ENCODE assay signal across 8 mouse cellular contexts in the genomic region with DNA sequence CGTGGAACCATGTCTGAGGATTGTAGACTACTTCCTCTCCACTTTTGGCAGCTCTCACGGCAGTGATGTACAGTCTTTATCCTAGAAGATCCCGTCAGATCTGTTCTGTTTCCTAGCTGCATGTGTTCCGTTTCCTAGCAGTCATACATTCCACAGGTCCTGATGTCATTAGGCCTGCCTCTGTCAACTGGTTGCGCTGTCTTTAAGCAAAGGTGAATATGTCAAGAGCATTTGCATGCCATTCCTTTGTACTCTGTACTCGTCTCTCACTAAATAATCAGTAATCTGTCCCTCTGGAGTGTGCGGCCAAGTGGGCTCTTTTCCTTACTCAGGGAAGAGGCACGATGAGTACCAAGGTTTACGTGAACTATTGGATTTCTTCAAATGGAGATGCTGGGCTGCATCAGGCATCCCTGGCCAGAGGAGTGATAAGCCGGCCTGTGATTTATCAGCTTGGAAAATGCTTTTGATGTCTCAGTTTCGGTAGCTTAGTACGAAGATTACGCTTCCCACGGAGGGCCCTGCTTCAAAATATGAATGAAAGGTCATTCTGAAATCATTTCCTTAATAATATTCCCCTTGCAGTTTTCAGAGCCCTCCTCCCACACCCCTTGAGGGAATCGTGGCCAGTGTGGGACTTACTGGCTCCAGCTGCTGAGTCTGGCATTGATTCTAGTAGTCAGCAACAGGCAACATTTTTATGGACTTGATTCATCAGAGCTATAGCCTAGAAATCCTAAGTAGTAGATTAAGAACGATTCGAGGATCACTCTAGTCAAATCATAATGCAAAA. TPM values are rescaled to one million over a fixed set of nuclear protein-coding genes. Genes with fewer than 3 reads are reported as not detected.
A peak's percentile ranks its signal among the peaks of the same experiment; 100 is the strongest.
DNase-seq lines count a peak whose midpoint lies in the region; ATAC-seq lines count a peak whose summit lies in the region.

No protein-coding gene starts in this region.

- H3K9me3 ChIP-seq in embryonic facial prominence, embryonic 15.5 days (replicated peaks), result no peaks in the 10 kb centered on the region
- no peaks in the 10 kb centered on the region for H3K9me3 ChIP-seq in hindbrain, embryonic 11.5 days (ENCODE audit: control insufficient read depth, low read length)

- no peak overlapping the region for H3K9ac ChIP-seq in embryonic facial prominence, embryonic 15.5 days
- no peak overlapping the region for H3K9ac ChIP-seq in hindbrain, embryonic 11.5 days (ENCODE audit: low read depth, low read length)

- no peaks in the 10 kb centered on the region for H3K27me3 ChIP-seq in embryonic facial prominence, embryonic 15.5 days
- H3K27me3 ChIP-seq in hindbrain, embryonic 11.5 days (ENCODE audit: control insufficient read depth, insufficient read depth, low read length), result no peaks in the 10 kb centered on the region

- WGBS in embryonic facial prominence, embryonic 15.5 days, result 45% methylated on average over 17 of the region's 17 CpGs
- WGBS in hindbrain, embryonic 11.5 days, result 35% methylated on average over 17 of the region's 17 CpGs

- ATAC-seq in embryonic facial prominence, embryonic 15.5 days (ENCODE audit: insufficient number of reproducible peaks, low FRiP score, low TSS enrichment, low read depth), result no peak
- no peak for ATAC-seq in hindbrain, embryonic 11.5 days (ENCODE audit: low FRiP score)
- no peak for ATAC-seq in inflammation-experienced regulatory T-cells, adult 6 months

- H3K4me3 ChIP-seq in embryonic facial prominence, embryonic 15.5 days (replicated peaks), result peak overlapping the region; percentile 11
- H3K4me3 ChIP-seq in hindbrain, embryonic 11.5 days (ENCODE audit: low read depth, low read length), result 0 out of 2 replicates have a peak overlapping the region, but pooled peaks have one; percentile 1

- H3K36me3 ChIP-seq in embryonic facial prominence, embryonic 15.5 days, result no peaks in the 10 kb centered on the region
- H3K36me3 ChIP-seq in hindbrain, embryonic 11.5 days (ENCODE audit: control insufficient read depth, insufficient read depth, low read length), result no peaks in the 10 kb centered on the region

- H3K27ac ChIP-seq in embryonic facial prominence, embryonic 15.5 days (replicated peaks), result no peak overlapping the region
- H3K27ac ChIP-seq in hindbrain, embryonic 11.5 days (ENCODE audit: low read depth, low read length), result no peak overlapping the region

- peak overlapping the region; percentile 21; the same call in 1 of the 2 replicates for H3K4me2 ChIP-seq in embryonic facial prominence, embryonic 15.5 days (replicated peaks)
- peak overlapping the region; percentile 33 for H3K4me2 ChIP-seq in hindbrain, embryonic 11.5 days (replicated peaks; ENCODE audit: low read depth, low read length)

- peaks cover 26% of the 10 kb centered on the region; the same call in 1 of the 2 replicates for H3K4me1 ChIP-seq in embryonic facial prominence, embryonic 15.5 days
- peaks cover 4% of the 10 kb centered on the region; the same call in 1 of the 2 replicates for H3K4me1 ChIP-seq in hindbrain, embryonic 11.5 days (replicated peaks; ENCODE audit: control insufficient read depth, insufficient read depth, low read length)

- peak; percentile 17 to 22 for DNase-seq in cerebellum, postnatal 10 days
- DNase-seq in cerebellum, adult 8-10 months, result no peak
- DNase-seq in hindbrain, embryonic 11.5 days (ENCODE audit: low spot score), result peak; percentile 35
- DNase-seq in lung, postnatal 4 days, result peak; percentile 29 to 63
- DNase-seq in spleen, adult 12 weeks (ENCODE audit: low spot score), result no peak
- DNase-seq in gastrocnemius, postnatal 25 days, result no peak

RNA-seq across cellular contexts. Expression of gene Adgrl3, which starts 4.2 kb away (rescaled TPM):
- polyA plus RNA-seq in embryonic facial prominence, embryonic 15.5 days (2015; fragmentation: Nextera tagmentation; extraction: Ambion mirVana), result 26.4 TPM in 2 replicates
- 30.9 and 40.2 TPM in 2 replicates for polyA plus RNA-seq in hindbrain, embryonic 11.5 days (2014; fragmentation: Nextera tagmentation; extraction: Ambion mirVana)
- polyA plus RNA-seq in inflammation-experienced regulatory T-cells, adult 6 months (2017; shearing (Covaris generic)), result under 1 TPM in 1 of 3 experiments, not detected in 2; 0.96 TPM
- total RNA-seq in gastrocnemius, postnatal 25 days (2021), result 1 to 10 TPM in 1 of 2 experiments, under 1 TPM in 1; 0.97 to 1.0 TPM

Comparison
In these comparisons a context has a peak if more than half of its experiments do, and no peak if none do; other contexts are left out.
1. DNase-seq: peak in cerebellum, postnatal 10 days (2 of 2), hindbrain, embryonic 11.5 days (single experiment) and lung, postnatal 4 days (2 of 2); none in cerebellum, adult 8-10 months (single experiment), spleen, adult 12 weeks (single experiment) and gastrocnemius, postnatal 25 days (single experiment).
2. RNA of gene Adgrl3, which starts 4.2 kb away (polyA plus RNA-seq): 30.9 to 40.2 TPM in hindbrain, embryonic 11.5 days and 26.4 TPM in embryonic facial prominence, embryonic 15.5 days; 0.96 TPM in inflammation-experienced regulatory T-cells, adult 6 months; every median in the first group is over 10 times any median in the second.